Comparison of ENCODE assay signal across 8 mouse cellular contexts in the genomic region with DNA sequence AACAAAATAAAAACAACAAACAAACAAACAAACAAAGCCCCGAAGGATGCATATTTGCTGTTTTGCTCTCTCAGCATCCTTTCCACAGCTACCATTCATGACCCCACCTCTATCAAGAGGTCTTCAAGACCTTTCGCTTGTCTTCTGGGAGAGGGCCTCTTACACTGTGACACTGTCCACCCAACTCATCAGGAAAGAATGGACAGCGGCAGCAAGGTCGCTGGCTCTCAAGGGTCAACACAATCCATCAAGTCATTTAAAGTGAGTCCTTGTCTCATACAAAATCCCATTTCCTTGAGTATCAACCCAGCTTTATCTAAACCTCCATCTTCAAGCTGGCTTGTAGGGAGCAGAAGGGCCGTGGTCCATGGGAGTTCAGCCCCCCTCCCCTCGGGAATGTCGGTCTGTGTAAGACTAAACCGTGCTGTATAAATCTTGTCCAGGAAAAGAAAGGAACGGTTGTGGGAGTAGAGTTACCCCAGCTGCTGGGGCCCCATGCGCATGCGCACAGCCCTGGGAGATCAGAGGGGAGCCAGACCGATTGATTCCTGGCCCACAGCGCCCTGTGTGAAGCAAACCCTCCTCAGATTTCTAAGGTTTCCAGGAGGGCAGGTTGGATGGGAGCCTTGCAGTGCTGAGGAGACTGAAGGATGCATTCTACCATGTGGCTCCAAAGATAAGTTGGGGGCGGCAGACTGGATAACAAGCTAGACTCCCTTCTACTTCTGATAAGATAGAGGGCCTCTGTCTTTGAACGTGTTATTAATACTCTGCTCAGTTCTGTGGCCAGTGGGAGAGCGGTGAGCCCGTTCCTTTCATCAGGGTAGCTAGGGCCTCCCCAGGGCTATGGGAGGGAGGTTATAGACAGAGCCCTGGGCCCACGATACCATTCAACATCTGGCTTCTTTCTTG.
DNase-seq lines count a peak whose midpoint lies in the region; ATAC-seq and TF ChIP-seq lines count a peak whose summit lies in the region.

No protein-coding gene starts in this region.

- peak; percentile 17 for DNase-seq in adrenal gland, adult 2 months
- DNase-seq in adrenal gland, adult 18-20 months (ENCODE audit: low spot score in 2 of 2), result no peak
- DNase-seq in forebrain, embryonic 14.5 days (ENCODE audit: low spot score), result peak; percentile 58
- peak; percentile 49 for DNase-seq in hindbrain, postnatal 0 days (ENCODE audit: low spot score)
- DNase-seq in cerebellum, adult 9-10 months, result no peak

- WGBS in forebrain, embryonic 14.5 days, result 35% methylated on average over 18 of the region's 18 CpGs
- WGBS in hindbrain, postnatal 0 days, result 32% methylated on average over 18 of the region's 18 CpGs
- WGBS in liver, embryonic 15.5 days (ENCODE audit: insufficient replicate concordance), result 28% methylated on average over 18 of the region's 18 CpGs
- WGBS in neural tube, embryonic 13.5 days, result 14% methylated on average over 18 of the region's 18 CpGs

- H3K4me1 ChIP-seq in forebrain, embryonic 14.5 days (ENCODE audit: control insufficient read depth, insufficient read depth, low read length), result peaks cover 8% of the 10 kb centered on the region
- H3K4me1 ChIP-seq in hindbrain, postnatal 0 days (ENCODE audit: insufficient read depth, low read length), result 0 out of 2 replicates have a peak, but pooled peaks cover 5% of the 10 kb centered on the region
- peaks cover 22% of the 10 kb centered on the region for H3K4me1 ChIP-seq in liver, embryonic 15.5 days (replicated peaks)
- peaks cover 50% of the 10 kb centered on the region for H3K4me1 ChIP-seq in neural tube, embryonic 13.5 days (replicated peaks)

- no peaks in the 10 kb centered on the region for H3K9me3 ChIP-seq in forebrain, embryonic 14.5 days (replicated peaks; ENCODE audit: control insufficient read depth, low read length)
- H3K9me3 ChIP-seq in hindbrain, postnatal 0 days (ENCODE audit: low read length), result no peaks in the 10 kb centered on the region
- H3K9me3 ChIP-seq in liver, embryonic 15.5 days (replicated peaks), result no peaks in the 10 kb centered on the region
- H3K9me3 ChIP-seq in neural tube, embryonic 13.5 days, result no peaks in the 10 kb centered on the region

- peak; percentile 60 for ATAC-seq in forebrain, embryonic 14.5 days
- ATAC-seq in hindbrain, postnatal 0 days, result peak; percentile 57
- peak; percentile 98 for ATAC-seq in liver, embryonic 15.5 days (ENCODE audit: insufficient read depth)
- peak; percentile 83 for ATAC-seq in neural tube, embryonic 13.5 days (ENCODE audit: low read depth)
- ATAC-seq in granulocyte monocyte progenitor cell, adult 5-6 weeks (replicated peaks; ENCODE audit: poor library complexity, severe bottlenecking), result no peak

- no peaks in the 10 kb centered on the region for H3K27me3 ChIP-seq in forebrain, embryonic 14.5 days (replicated peaks; ENCODE audit: control insufficient read depth, insufficient read depth, low read length)
- H3K27me3 ChIP-seq in hindbrain, postnatal 0 days (ENCODE audit: insufficient read depth, low read length), result no peaks in the 10 kb centered on the region
- H3K27me3 ChIP-seq in liver, embryonic 15.5 days, result peaks cover 7% of the 10 kb centered on the region; the same call in 1 of the 2 replicates
- no peaks in the 10 kb centered on the region; the same call in 1 of the 2 replicates for H3K27me3 ChIP-seq in neural tube, embryonic 13.5 days

- no peaks in the 10 kb centered on the region for H3K36me3 ChIP-seq in forebrain, embryonic 14.5 days (ENCODE audit: control insufficient read depth, insufficient read depth, low read length)
- H3K36me3 ChIP-seq in hindbrain, postnatal 0 days (ENCODE audit: insufficient read depth, low read length), result no peaks in the 10 kb centered on the region
- no peaks in the 10 kb centered on the region for H3K36me3 ChIP-seq in liver, embryonic 15.5 days (replicated peaks)
- H3K36me3 ChIP-seq in neural tube, embryonic 13.5 days, result no peaks in the 10 kb centered on the region

- 0 out of 2 replicates have a peak overlapping the region, but pooled peaks have one; percentile 14 for H3K27ac ChIP-seq in forebrain, embryonic 14.5 days (ENCODE audit: low read depth, low read length)
- H3K27ac ChIP-seq in hindbrain, postnatal 0 days, result no peak overlapping the region
- peak overlapping the region; percentile 78 for H3K27ac ChIP-seq in liver, embryonic 15.5 days (replicated peaks)
- H3K27ac ChIP-seq in neural tube, embryonic 13.5 days (replicated peaks), result peak overlapping the region; percentile 81

- no peak overlapping the region for H3K9ac ChIP-seq in forebrain, embryonic 14.5 days (ENCODE audit: low read length)
- no peak overlapping the region for H3K9ac ChIP-seq in hindbrain, postnatal 0 days (replicated peaks; ENCODE audit: low read length)
- no peak overlapping the region for H3K9ac ChIP-seq in liver, embryonic 15.5 days
- 0 out of 2 replicates have a peak overlapping the region, but pooled peaks have one; percentile 41 for H3K9ac ChIP-seq in neural tube, embryonic 13.5 days

- H3K4me3 ChIP-seq in forebrain, embryonic 14.5 days (ENCODE audit: low read depth, low read length), result no peak overlapping the region
- H3K4me3 ChIP-seq in hindbrain, postnatal 0 days (ENCODE audit: low read length), result no peak overlapping the region
- H3K4me3 ChIP-seq in liver, embryonic 15.5 days (replicated peaks), result peak overlapping the region; percentile 21; the same call in 1 of the 2 replicates
- 0 out of 2 replicates have a peak overlapping the region, but pooled peaks have one; percentile 11 for H3K4me3 ChIP-seq in neural tube, embryonic 13.5 days

- H3K4me2 ChIP-seq in forebrain, embryonic 14.5 days (ENCODE audit: low read length), result no peak overlapping the region
- H3K4me2 ChIP-seq in hindbrain, postnatal 0 days (ENCODE audit: low read depth, low read length), result no peak overlapping the region
- peak overlapping the region; percentile 61 for H3K4me2 ChIP-seq in liver, embryonic 15.5 days
- peak overlapping the region; percentile 38 for H3K4me2 ChIP-seq in neural tube, embryonic 13.5 days

- TF ChIP-seq CTCF in hindbrain, postnatal 0 days (IDR thresholded peaks at IDR 0.05; ENCODE audit: low read depth), result no peak

Comparison
In these comparisons a context has a peak if more than half of its experiments do, and no peak if none do; other contexts are left out.
1. DNase-seq: peak in adrenal gland, adult 2 months (single experiment), forebrain, embryonic 14.5 days (single experiment) and hindbrain, postnatal 0 days (single experiment); none in adrenal gland, adult 18-20 months (0 of 2) and cerebellum, adult 9-10 months (single experiment).
2. H3K4me2 ChIP-seq: peak in liver, embryonic 15.5 days (single experiment) and neural tube, embryonic 13.5 days (single experiment); none in forebrain, embryonic 14.5 days (single experiment) and hindbrain, postnatal 0 days (single experiment).
3. H3K4me3 ChIP-seq: peak in liver, embryonic 15.5 days (single experiment) and neural tube, embryonic 13.5 days (single experiment); none in forebrain, embryonic 14.5 days (single experiment) and hindbrain, postnatal 0 days (single experiment).